Mouse (Mus musculus) ovary, postnatal 36 days (tissue): ENCODE data around the gene Capn1.
A peak's percentile ranks its signal among the peaks of the same experiment; 100 is the strongest.

ENCODE experiments used
- DNase-seq: peaks from one replicate; pipeline ENCODE4 v3.0.0; 2022; ENCODE audit warnings: low spot score, mixed read lengths

The Capn1 gene

GRCm38 (mm10) chr19:5953201-5953770 is 62.4 kb downstream of the Capn1 start:
- no peak for DNase-seq

GRCm38 (mm10) chr19:5952071-5952691 is 63.5 kb downstream of the Capn1 start:
- DNase-seq: no peak

GRCm38 (mm10) chr19:5951631-5952030 is 64.1 kb downstream of the Capn1 start:
- no peak for DNase-seq

- DNase-seq: no peak
Observed at GRCm38 (mm10) chr19:5950218-5950617, 65.5 kb downstream of the Capn1 start.

- DNase-seq: no peak
Observed at GRCm38 (mm10) chr19:5945891-5946290, 69.8 kb downstream of the Capn1 start.

GRCm38 (mm10) chr19:5945027-5945426 is 70.7 kb downstream of the Capn1 start:
- DNase-seq: no peak

GRCm38 (mm10) chr19:5944145-5944544 is 71.6 kb downstream of the Capn1 start:
- no peak for DNase-seq

- no peak for DNase-seq
Observed at GRCm38 (mm10) chr19:5943404-5943803, 72.3 kb downstream of the Capn1 start.

- no peak for DNase-seq
Observed at GRCm38 (mm10) chr19:5942581-5942980, 73.1 kb downstream of the Capn1 start.

- DNase-seq: no peak
Observed at GRCm38 (mm10) chr19:5940656-5941055, 75.0 kb downstream of the Capn1 start.

GRCm38 (mm10) chr19:5940173-5940572 is 75.5 kb downstream of the Capn1 start:
- DNase-seq: peak; percentile 66

GRCm38 (mm10) chr19:5939715-5940114 is 76.0 kb downstream of the Capn1 start:
- no peak for DNase-seq
